In genomic region chr2:163449276-163449675, GRCm38 (mm10) we compare ENCODE assay signal across 25 mouse cellular contexts. TPM values are rescaled to one million over a fixed set of nuclear protein-coding genes. Genes with fewer than 3 reads are reported as not detected.
DNase-seq lines count a peak whose midpoint lies in the region; ATAC-seq and TF ChIP-seq lines count a peak whose summit lies in the region.
"Had no signal": no experiment of that assay in that cellular context is flagged by ENCODE, and none has a peak within 500 bp of the region (broad histone marks: within the 10 kb centered on the region; RNA-seq: fewer than 3 reads in every experiment).

No protein-coding gene starts in this region.

- in situ Hi-C loops in CH12.LX (cut with MboI; ENCODE audit: low pct_ligation_motif_present, low pct_unique_long_range_greater_than_20kb, low sequenced_read_pairs), result no loop called here

- ATAC-seq in megakaryocyte, adult 5-6 weeks (ENCODE audit: poor library complexity, severe bottlenecking), result no peak
- ATAC-seq in midbrain, embryonic 11.5 days (ENCODE audit: low FRiP score), result no peak
- no peak for ATAC-seq in hindbrain, embryonic 14.5 days (ENCODE audit: low FRiP score)
- ATAC-seq: activated CD4-positive, CD25-positive, alpha-beta regulatory T cell, adult 4 months; CD4-positive, CD25-positive, alpha-beta regulatory T cell, adult 4 months; Patski had no signal

- DNase-seq in midbrain, embryonic 11.5 days (ENCODE audit: low spot score, missing footprints), result peak; percentile 70
- no peak for DNase-seq in midbrain, embryonic 10.5 days (ENCODE audit: low spot score)
- DNase-seq in CH12.LX (ENCODE audit: extremely low read depth), result no peak
- no peak for DNase-seq in kidney, postnatal 36 days
- no peak for DNase-seq in hindbrain, embryonic 14.5 days (ENCODE audit: low spot score)
- DNase-seq: adrenal gland, adult 2 months; adrenal gland, adult 8-10 months; adrenal gland, postnatal 10 days; adrenal gland, postnatal 14 days; adrenal gland, postnatal 25 days; adrenal gland, postnatal 36 days; B cell, adult 2 months; cerebellum, adult 11 months; cerebellum, adult 11-12 months; cerebellum, adult 18-20 months had no signal

- no peak overlapping the region for H3K27ac ChIP-seq in midbrain, embryonic 11.5 days (ENCODE audit: low read depth, low read length)
- H3K27ac ChIP-seq in midbrain, embryonic 10.5 days (replicated peaks), result no peak overlapping the region
- no peak overlapping the region for H3K27ac ChIP-seq in CH12.LX (ENCODE audit: insufficient read depth, low read depth)
- H3K27ac ChIP-seq in hindbrain, embryonic 14.5 days, result no peak overlapping the region

- no peaks in the 10 kb centered on the region for H3K4me1 ChIP-seq in megakaryocyte, embryonic 14.5 days
- H3K4me1 ChIP-seq in midbrain, embryonic 11.5 days (ENCODE audit: control insufficient read depth, insufficient read depth, low read length), result no peaks in the 10 kb centered on the region
- peaks cover 5% of the 10 kb centered on the region; the same call in 1 of the 2 replicates for H3K4me1 ChIP-seq in midbrain, embryonic 10.5 days
- H3K4me1 ChIP-seq in CH12.LX (ENCODE audit: control insufficient read depth in 1 of 2, insufficient read depth in 2 of 2), result no peaks in the 10 kb centered on the region
- no peaks in the 10 kb centered on the region for H3K4me1 ChIP-seq in hindbrain, embryonic 14.5 days (replicated peaks; ENCODE audit: control insufficient read depth, insufficient read depth, low read length)

- H3ac ChIP-seq in myocyte (ENCODE audit: control insufficient read depth, insufficient read length), result no peak overlapping the region

- H3K79me2 ChIP-seq in CH12.LX (replicated peaks; ENCODE audit: control insufficient read depth, extremely low read depth, insufficient read depth, poor library complexity, severe bottlenecking) (no peaks in the 10 kb centered on the region), myocyte (ENCODE audit: control insufficient read depth, insufficient read depth) (no peaks in the 10 kb centered on the region)

- H3K9ac ChIP-seq in midbrain, embryonic 11.5 days (ENCODE audit: low read length), result no peak overlapping the region
- no peak overlapping the region for H3K9ac ChIP-seq in CH12.LX (ENCODE audit: insufficient read depth, low read depth)
- H3K9ac ChIP-seq in hindbrain, embryonic 14.5 days, result no peak overlapping the region

- TF ChIP-seq CTCF in CH12.LX (conservative IDR thresholded peaks at IDR 0.05 in 1 of 2, IDR thresholded peaks at IDR 0.05 in 1 of 2; ENCODE audit: low read depth in 2 of 2, low read length in 2 of 2), result no peak

- TF ChIP-seq RAD21 in CH12.LX (IDR thresholded peaks at IDR 0.05; ENCODE audit: low read depth, low read length), result no peak

- peak overlapping the region; percentile 64 for H3K4me3 ChIP-seq in megakaryocyte, embryonic 14.5 days (replicated peaks)
- no peak overlapping the region for H3K4me3 ChIP-seq in midbrain, embryonic 11.5 days (ENCODE audit: low read depth, low read length)
- H3K4me3 ChIP-seq in midbrain, embryonic 10.5 days, result no peak overlapping the region
- no peak overlapping the region for H3K4me3 ChIP-seq in CH12.LX (replicated peaks in 1 of 3; ENCODE audit: low read depth in 2 of 3, low read length in 2 of 3, poor library complexity in 1 of 3)
- H3K4me3 ChIP-seq in myocyte, result no peak overlapping the region
- no peak overlapping the region for H3K4me3 ChIP-seq in hindbrain, embryonic 14.5 days (replicated peaks; ENCODE audit: low read length)

- peaks cover 54% of the 10 kb centered on the region for H3K27me3 ChIP-seq in megakaryocyte, embryonic 14.5 days (replicated peaks)
- no peaks in the 10 kb centered on the region for H3K27me3 ChIP-seq in midbrain, embryonic 11.5 days (ENCODE audit: control insufficient read depth, insufficient read depth, low read length)
- H3K27me3 ChIP-seq in midbrain, embryonic 10.5 days (ENCODE audit: low read depth, poor library complexity, severe bottlenecking), result no peaks in the 10 kb centered on the region
- H3K27me3 ChIP-seq in CH12.LX (replicated peaks), result peaks cover 95% of the 10 kb centered on the region
- peaks cover 57% of the 10 kb centered on the region for H3K27me3 ChIP-seq in myocyte (ENCODE audit: control insufficient read depth, insufficient read depth, insufficient read length)
- H3K27me3 ChIP-seq in hindbrain, embryonic 14.5 days (ENCODE audit: control insufficient read depth, insufficient read depth, low read length), result no peaks in the 10 kb centered on the region

- H3K4me2 ChIP-seq in midbrain, embryonic 11.5 days, result no peak overlapping the region
- H3K4me2 ChIP-seq in CH12.LX (ENCODE audit: insufficient read depth, low read depth, poor library complexity, severe bottlenecking), result no peak overlapping the region
- H3K4me2 ChIP-seq in myocyte (ENCODE audit: low read depth), result no peak overlapping the region
- no peak overlapping the region for H3K4me2 ChIP-seq in hindbrain, embryonic 14.5 days (replicated peaks)

- H3K36me3 ChIP-seq in megakaryocyte, embryonic 14.5 days (replicated peaks; ENCODE audit: low read length), result no peaks in the 10 kb centered on the region
- H3K36me3 ChIP-seq in midbrain, embryonic 11.5 days (ENCODE audit: control insufficient read depth, insufficient read depth, low read length), result no peaks in the 10 kb centered on the region
- peaks cover 43% of the 10 kb centered on the region; the same call in 1 of the 2 replicates for H3K36me3 ChIP-seq in midbrain, embryonic 10.5 days
- no peaks in the 10 kb centered on the region for H3K36me3 ChIP-seq in CH12.LX (replicated peaks in 1 of 2; ENCODE audit: control insufficient read depth in 1 of 2, insufficient read depth in 1 of 2, low read length in 1 of 2)
- no peaks in the 10 kb centered on the region for H3K36me3 ChIP-seq in myocyte (ENCODE audit: control insufficient read depth, insufficient read depth)
- peaks cover 78% of the 10 kb centered on the region for H3K36me3 ChIP-seq in hindbrain, embryonic 14.5 days (replicated peaks; ENCODE audit: control insufficient read depth, insufficient read depth)
- H3K36me3 ChIP-seq: G1E had no signal

- TF ChIP-seq EP300 in CH12.LX (IDR thresholded peaks at IDR 0.05; ENCODE audit: low read length), result no peak

- H3K9me3 ChIP-seq in megakaryocyte, embryonic 14.5 days, result no peaks in the 10 kb centered on the region
- H3K9me3 ChIP-seq in midbrain, embryonic 11.5 days (ENCODE audit: control insufficient read depth, low read length), result no peaks in the 10 kb centered on the region
- no peaks in the 10 kb centered on the region for H3K9me3 ChIP-seq in midbrain, embryonic 10.5 days (replicated peaks)
- H3K9me3 ChIP-seq in CH12.LX (replicated peaks; ENCODE audit: low read length), result no peaks in the 10 kb centered on the region
- no peaks in the 10 kb centered on the region for H3K9me3 ChIP-seq in hindbrain, embryonic 14.5 days (ENCODE audit: control insufficient read depth, low read length)
- H3K9me3 ChIP-seq: G1E had no signal

- 69% methylated on average over 3 of the region's 3 CpGs for WGBS in midbrain, embryonic 11.5 days
- 65% methylated on average over 3 of the region's 3 CpGs for WGBS in midbrain, embryonic 10.5 days
- 68% methylated on average over 3 of the region's 3 CpGs for WGBS in hindbrain, embryonic 14.5 days

- TF ChIP-seq POLR2A in CH12.LX (IDR thresholded peaks at IDR 0.05; ENCODE audit: low read depth, low read length), result no peak
- TF ChIP-seq POLR2A in myocyte (IDR thresholded peaks at IDR 0.05; ENCODE audit: insufficient read length, low read depth), result no peak

- dilution Hi-C loops in CH12.LX (cut with MboI; ENCODE audit: extremely low pct_ligation_motif_present, extremely low pct_unique_long_range_greater_than_20kb, low sequenced_read_pairs), result no loop called here

RNA-seq across cellular contexts. Expression of gene Gdap1l1, which starts 11.0 kb away (rescaled TPM):
- 0.47 TPM in 1 of 2 replicates, not detected in the other for polyA plus RNA-seq in megakaryocyte, embryonic 14.5 days (2012; ENCODE audit: insufficient read depth, low replicate concordance)
- not detected in 2 replicates for total RNA-seq in megakaryocyte, adult 5-6 weeks (2015)
- total RNA-seq in megakaryocyte, adult 5-6 weeks (2017), result not detected in 2 replicates
- 42.8 and 42.9 TPM in 2 replicates for polyA plus RNA-seq in midbrain, embryonic 11.5 days (2014; fragmentation: Nextera tagmentation; extraction: Ambion mirVana)
- polyA plus RNA-seq in midbrain, embryonic 10.5 days (2016; fragmentation: Nextera tagmentation; extraction: Ambion mirVana), result 20.0 and 30.2 TPM in 2 replicates
- not detected in 2 replicates for total RNA-seq in CH12.LX (2012; rRNA removed)
- total RNA-seq in CH12.LX (2014; rRNA removed), result not detected in 2 replicates
- not detected in 2 replicates for polyA plus RNA-seq in CH12.LX (2012; ENCODE audit: insufficient read length, low read depth)
- polyA plus RNA-seq in myocyte (2012; fragmentation: generic; extraction: Trizol), result 0.43 TPM
- polyA plus RNA-seq in hindbrain, embryonic 14.5 days (2014; fragmentation: Nextera tagmentation; extraction: Ambion mirVana), result 121 and 137 TPM in 2 replicates
- total RNA-seq: MEL had no signal
- polyA plus RNA-seq: activated CD4-positive, CD25-positive, alpha-beta regulatory T cell, adult 4 months; CD4-positive, CD25-positive, alpha-beta regulatory T cell, adult 4 months; G1E had no signal

RNA-seq across cellular contexts. Expression of gene Fitm2, which starts 23.2 kb away (rescaled TPM):
- 0.68 and 1.1 TPM in 2 replicates for polyA plus RNA-seq in megakaryocyte, embryonic 14.5 days (2012; ENCODE audit: insufficient read depth, low replicate concordance)
- total RNA-seq in megakaryocyte, adult 5-6 weeks (2015), result 0.36 and 1.1 TPM in 2 replicates
- 0.94 and 1.7 TPM in 2 replicates for total RNA-seq in megakaryocyte, adult 5-6 weeks (2017)
- polyA plus RNA-seq in midbrain, embryonic 11.5 days (2014; fragmentation: Nextera tagmentation; extraction: Ambion mirVana), result 9.3 and 9.6 TPM in 2 replicates
- polyA plus RNA-seq in midbrain, embryonic 10.5 days (2016; fragmentation: Nextera tagmentation; extraction: Ambion mirVana), result 9.8 and 11.2 TPM in 2 replicates
- total RNA-seq in CH12.LX (2012; rRNA removed) (5.5 and 6.0 TPM in 2 replicates), CH12.LX (2014; rRNA removed) (4.9 and 5.0 TPM in 2 replicates)
- polyA plus RNA-seq in CH12.LX (2012; ENCODE audit: insufficient read length, low read depth) (3.5 and 3.9 TPM in 2 replicates), myocyte (2012; fragmentation: generic; extraction: Trizol) (24.6 TPM)
- polyA plus RNA-seq in hindbrain, embryonic 14.5 days (2014; fragmentation: Nextera tagmentation; extraction: Ambion mirVana), result 16.3 and 18.7 TPM in 2 replicates

RNA-seq across cellular contexts. Expression of gene Oser1, which starts 24.8 kb away (rescaled TPM):
- 2.4 and 3.5 TPM in 2 replicates for polyA plus RNA-seq in megakaryocyte, embryonic 14.5 days (2012; ENCODE audit: insufficient read depth, low replicate concordance)
- 85.9 and 98.4 TPM in 2 replicates for total RNA-seq in megakaryocyte, adult 5-6 weeks (2015)
- total RNA-seq in megakaryocyte, adult 5-6 weeks (2017), result 93.7 and 107 TPM in 2 replicates
- 89.2 and 91.9 TPM in 2 replicates for polyA plus RNA-seq in midbrain, embryonic 11.5 days (2014; fragmentation: Nextera tagmentation; extraction: Ambion mirVana)
- 92.7 and 99.9 TPM in 2 replicates for polyA plus RNA-seq in midbrain, embryonic 10.5 days (2016; fragmentation: Nextera tagmentation; extraction: Ambion mirVana)
- 29.0 and 31.3 TPM in 2 replicates for total RNA-seq in CH12.LX (2012; rRNA removed)
- 44.9 and 54.7 TPM in 2 replicates for total RNA-seq in CH12.LX (2014; rRNA removed)
- polyA plus RNA-seq in CH12.LX (2012; ENCODE audit: insufficient read length, low read depth), result 38.1 and 45.0 TPM in 2 replicates
- 30.3 TPM for polyA plus RNA-seq in myocyte (2012; fragmentation: generic; extraction: Trizol)
- polyA plus RNA-seq in hindbrain, embryonic 14.5 days (2014; fragmentation: Nextera tagmentation; extraction: Ambion mirVana), result 74.8 and 78.9 TPM in 2 replicates

RNA-seq across cellular contexts. Expression of gene R3hdml, which starts 42.8 kb away (rescaled TPM):
- polyA plus RNA-seq in megakaryocyte, embryonic 14.5 days (2012; ENCODE audit: insufficient read depth, low replicate concordance), result not detected in 2 replicates
- total RNA-seq in megakaryocyte, adult 5-6 weeks (2015), result not detected in 2 replicates
- total RNA-seq in megakaryocyte, adult 5-6 weeks (2017), result not detected in 2 replicates
- polyA plus RNA-seq in midbrain, embryonic 11.5 days (2014; fragmentation: Nextera tagmentation; extraction: Ambion mirVana), result not detected in 2 replicates
- polyA plus RNA-seq in midbrain, embryonic 10.5 days (2016; fragmentation: Nextera tagmentation; extraction: Ambion mirVana), result not detected in 2 replicates
- total RNA-seq in CH12.LX (2012; rRNA removed) (not detected in 2 replicates), CH12.LX (2014; rRNA removed) (not detected in 2 replicates)
- polyA plus RNA-seq in CH12.LX (2012; ENCODE audit: insufficient read length, low read depth) (not detected in 2 replicates), myocyte (2012; fragmentation: generic; extraction: Trizol) (44.0 TPM)
- 0.26 and 0.29 TPM in 2 replicates for polyA plus RNA-seq in hindbrain, embryonic 14.5 days (2014; fragmentation: Nextera tagmentation; extraction: Ambion mirVana)
- total RNA-seq: adrenal gland, adult 18-20 months; adrenal gland, adult 2 months; adrenal gland, adult 8-10 months; adrenal gland, postnatal 10 days; adrenal gland, postnatal 14 days; adrenal gland, postnatal 25 days; adrenal gland, postnatal 36 days; G1E; MEL had no signal
- polyA plus RNA-seq: activated CD4-positive, CD25-positive, alpha-beta regulatory T cell, adult 4 months; adrenal gland, adult 2 months; brain, embryonic 14.5 days; CD4-positive, CD25-positive, alpha-beta regulatory T cell, adult 4 months; G1E; Patski had no signal

RNA-seq across cellular contexts. Expression of gene Jph2, which starts 51.5 kb away (rescaled TPM):
- polyA plus RNA-seq in megakaryocyte, embryonic 14.5 days (2012; ENCODE audit: insufficient read depth, low replicate concordance), result 0.13 and 1.0 TPM in 2 replicates
- not detected in 2 replicates for total RNA-seq in megakaryocyte, adult 5-6 weeks (2015)
- total RNA-seq in megakaryocyte, adult 5-6 weeks (2017), result not detected in 2 replicates
- polyA plus RNA-seq in midbrain, embryonic 11.5 days (2014; fragmentation: Nextera tagmentation; extraction: Ambion mirVana), result 0.19 TPM in 2 replicates
- 0.32 and 0.59 TPM in 2 replicates for polyA plus RNA-seq in midbrain, embryonic 10.5 days (2016; fragmentation: Nextera tagmentation; extraction: Ambion mirVana)
- total RNA-seq in CH12.LX (2012; rRNA removed) (not detected in 2 replicates), CH12.LX (2014; rRNA removed) (not detected in 2 replicates)
- polyA plus RNA-seq in CH12.LX (2012; ENCODE audit: insufficient read length, low read depth) (not detected in 2 replicates), myocyte (2012; fragmentation: generic; extraction: Trizol) (217 TPM)
- polyA plus RNA-seq in hindbrain, embryonic 14.5 days (2014; fragmentation: Nextera tagmentation; extraction: Ambion mirVana), result 0.27 and 0.37 TPM in 2 replicates
- polyA plus RNA-seq: activated CD4-positive, CD25-positive, alpha-beta regulatory T cell, adult 4 months; CD4-positive, CD25-positive, alpha-beta regulatory T cell, adult 4 months; G1E had no signal

Comparison
In these comparisons a context has a peak if more than half of its experiments do, and no peak if none do; other contexts are left out.
1. RNA of gene Gdap1l1, which starts 11.0 kb away (polyA plus RNA-seq): 121 to 137 TPM in hindbrain, embryonic 14.5 days, 42.8 to 42.9 TPM in midbrain, embryonic 11.5 days and 20.0 to 30.2 TPM in midbrain, embryonic 10.5 days; 0.47 TPM in megakaryocyte, embryonic 14.5 days, 0.43 TPM in myocyte (single experiment) and not detected in CH12.LX; every median in the first group is over 10 times any median in the second.